Mouse (Mus musculus): ENCODE measurements around the gene Skp2. TPM values are rescaled to one million over a fixed set of nuclear protein-coding genes. Genes with fewer than 3 reads are reported as not detected.
"Not testable (repeated sequence)": the region's sequence is repeated elsewhere in the genome, so short reads cannot be mapped to it uniquely, and the experiment has no call there.

Gene Skp2
- 29.3 and 29.4 TPM in 2 replicates for polyA plus RNA-seq (2015; fragmentation: Nextera tagmentation; extraction: Ambion mirVana)

- H3K9ac ChIP-seq, result no peak within 1 kb of the TSS
- no peak within 1 kb of the TSS for H3K4me2 ChIP-seq
- no peaks in the 10 kb centered on the region for H3K9me3 ChIP-seq
- peaks cover 68% of the 10 kb centered on the region for H3K36me3 ChIP-seq
- no peak within 1 kb of the TSS for H3K27ac ChIP-seq (replicated peaks)
- no peak for ATAC-seq (ENCODE audit: extremely low read depth, insufficient number of reproducible peaks, low FRiP score, low TSS enrichment)
- H3K4me1 ChIP-seq, result no peaks in the 10 kb centered on the region
- no peak within 1 kb of the TSS for H3K4me3 ChIP-seq
- no peaks in the 10 kb centered on the region for H3K27me3 ChIP-seq (replicated peaks)
Measured at GRCm38 (mm10) chr15:9155325-9155724, at the start of gene Skp2. Gene Skp2, minus strand, starts transcription at chr15:9155425.

DNA sequence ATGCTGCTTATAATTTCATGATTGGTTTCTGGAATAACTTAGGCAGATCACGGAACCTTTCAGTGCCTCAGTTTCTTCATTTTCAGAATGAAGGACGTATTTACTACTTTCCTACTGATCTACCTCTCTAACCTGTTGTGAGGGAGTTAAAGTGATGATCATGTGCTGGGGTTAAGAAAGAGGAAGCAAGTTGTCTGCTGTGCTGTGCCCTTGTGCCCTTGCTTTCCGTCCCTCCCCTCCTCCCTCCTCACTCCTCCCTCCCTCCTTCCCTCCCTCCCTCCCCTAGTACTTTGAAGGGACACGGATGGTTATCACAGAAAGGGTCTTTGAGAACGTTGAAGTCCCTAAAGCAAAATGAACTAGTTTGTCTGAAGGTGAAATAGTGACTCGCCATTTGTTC, 43.2 kb upstream of the Skp2 start:
- H3K4me3 ChIP-seq, result no peak overlapping the region
- no peak overlapping the region for H3K27ac ChIP-seq (replicated peaks)
- H3K27me3 ChIP-seq (replicated peaks), result no peaks in the 10 kb centered on the region
- no peaks in the 10 kb centered on the region for H3K4me1 ChIP-seq
- H3K36me3 ChIP-seq, result peaks cover 26% of the 10 kb centered on the region
- H3K4me2 ChIP-seq, result no peak overlapping the region
- ATAC-seq (ENCODE audit: extremely low read depth, insufficient number of reproducible peaks, low FRiP score, low TSS enrichment), result no peak
- H3K9me3 ChIP-seq, result no peaks in the 10 kb centered on the region
- no peak overlapping the region for H3K9ac ChIP-seq
- 48% methylated on average over 6 of the region's 6 CpGs for WGBS

GRCm38 (mm10) chr15:9192685-9193084, 37.5 kb upstream of the Skp2 start:
- not testable (repeated sequence) for H3K4me1 ChIP-seq; H3K4me3 ChIP-seq; H3K9ac ChIP-seq; H3K4me2 ChIP-seq; H3K27me3 ChIP-seq (replicated peaks); H3K9me3 ChIP-seq; ATAC-seq (ENCODE audit: extremely low read depth, insufficient number of reproducible peaks, low FRiP score, low TSS enrichment); H3K27ac ChIP-seq (replicated peaks)
- peaks cover 49% of the 10 kb centered on the region for H3K36me3 ChIP-seq

GRCm38 (mm10) chr15:9189796-9190195, 34.6 kb upstream of the Skp2 start:
- peaks cover 49% of the 10 kb centered on the region for H3K36me3 ChIP-seq
- ATAC-seq (ENCODE audit: extremely low read depth, insufficient number of reproducible peaks, low FRiP score, low TSS enrichment), result no peak
- no peaks in the 10 kb centered on the region for H3K4me1 ChIP-seq
- no peak overlapping the region for H3K4me2 ChIP-seq
- no peaks in the 10 kb centered on the region for H3K27me3 ChIP-seq (replicated peaks)
- H3K9ac ChIP-seq, result no peak overlapping the region
- no peaks in the 10 kb centered on the region for H3K9me3 ChIP-seq
- 71% methylated on average over 2 of the region's 2 CpGs for WGBS
- no peak overlapping the region for H3K27ac ChIP-seq (replicated peaks)
- H3K4me3 ChIP-seq, result no peak overlapping the region

DNA sequence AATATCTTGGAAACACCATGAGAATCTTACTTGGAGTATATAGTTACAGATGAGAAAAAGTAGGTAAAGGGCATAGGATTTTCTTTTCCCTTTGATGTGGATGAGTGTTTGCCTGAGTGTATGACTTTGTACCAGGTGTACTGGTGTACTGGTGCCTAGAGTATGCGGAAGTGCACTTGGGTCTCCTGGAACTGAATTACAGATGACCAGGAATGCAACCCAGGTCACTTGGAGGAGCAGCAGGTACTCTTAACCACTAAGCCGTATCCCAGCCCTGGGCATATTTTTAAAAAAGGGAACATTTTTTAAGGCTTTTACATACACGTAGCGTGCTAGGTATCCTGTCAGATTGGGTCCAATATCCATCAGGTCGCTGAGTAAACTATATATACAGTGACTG, 28.8 kb upstream of the Skp2 start:
- Histone ChIP-seq H3K36me3 (peaks cover 60% of the 10 kb centered on the region), H3K9ac (no peak overlapping the region), H3K9me3 (no peaks in the 10 kb centered on the region), H3K4me2 (no peak overlapping the region), H3K4me3 (no peak overlapping the region), H3K27me3 (replicated peaks) (no peaks in the 10 kb centered on the region), H3K27ac (replicated peaks) (no peak overlapping the region), H3K4me1 (no peaks in the 10 kb centered on the region)
- WGBS, result 91% methylated on average over 5 of the region's 5 CpGs
- no peak for ATAC-seq (ENCODE audit: extremely low read depth, insufficient number of reproducible peaks, low FRiP score, low TSS enrichment)

- no peaks in the 10 kb centered on the region for H3K27me3 ChIP-seq (replicated peaks)
- H3K9ac ChIP-seq, result no peak overlapping the region
- no peak overlapping the region for H3K4me2 ChIP-seq
- no peak overlapping the region for H3K27ac ChIP-seq (replicated peaks)
- H3K9me3 ChIP-seq, result no peaks in the 10 kb centered on the region
- H3K4me3 ChIP-seq, result no peak overlapping the region
- H3K4me1 ChIP-seq, result no peaks in the 10 kb centered on the region
- H3K36me3 ChIP-seq, result peaks cover 46% of the 10 kb centered on the region
- ATAC-seq (ENCODE audit: extremely low read depth, insufficient number of reproducible peaks, low FRiP score, low TSS enrichment), result no peak
- 87% methylated on average over 3 of the region's 3 CpGs for WGBS
Measured at GRCm38 (mm10) chr15:9177038-9177437, 21.8 kb upstream of the Skp2 start.

GRCm38 (mm10) chr15:9164125-9164524, 8.9 kb upstream of the Skp2 start:
- 73% methylated on average over 6 of the region's 6 CpGs for WGBS
- no peaks in the 10 kb centered on the region for H3K9me3 ChIP-seq
- H3K27me3 ChIP-seq (replicated peaks), result no peaks in the 10 kb centered on the region
- H3K36me3 ChIP-seq, result peaks cover 60% of the 10 kb centered on the region
- ATAC-seq (ENCODE audit: extremely low read depth, insufficient number of reproducible peaks, low FRiP score, low TSS enrichment), result no peak
- H3K9ac ChIP-seq, result no peak overlapping the region
- H3K27ac ChIP-seq (replicated peaks), result no peak overlapping the region
- H3K4me1 ChIP-seq, result no peaks in the 10 kb centered on the region
- no peak overlapping the region for H3K4me3 ChIP-seq
- no peak overlapping the region for H3K4me2 ChIP-seq

- H3K9ac ChIP-seq, result no peak overlapping the region
- H3K4me3 ChIP-seq, result no peak overlapping the region
- WGBS, result 71% methylated on average over 4 of the region's 4 CpGs
- H3K4me1 ChIP-seq, result no peaks in the 10 kb centered on the region
- no peaks in the 10 kb centered on the region for H3K27me3 ChIP-seq (replicated peaks)
- no peaks in the 10 kb centered on the region for H3K9me3 ChIP-seq
- peaks cover 56% of the 10 kb centered on the region for H3K36me3 ChIP-seq
- H3K4me2 ChIP-seq, result no peak overlapping the region
- ATAC-seq (ENCODE audit: extremely low read depth, insufficient number of reproducible peaks, low FRiP score, low TSS enrichment), result no peak
- no peak overlapping the region for H3K27ac ChIP-seq (replicated peaks)
Measured at GRCm38 (mm10) chr15:9162557-9163070, 7.4 kb upstream of the Skp2 start.

DNA sequence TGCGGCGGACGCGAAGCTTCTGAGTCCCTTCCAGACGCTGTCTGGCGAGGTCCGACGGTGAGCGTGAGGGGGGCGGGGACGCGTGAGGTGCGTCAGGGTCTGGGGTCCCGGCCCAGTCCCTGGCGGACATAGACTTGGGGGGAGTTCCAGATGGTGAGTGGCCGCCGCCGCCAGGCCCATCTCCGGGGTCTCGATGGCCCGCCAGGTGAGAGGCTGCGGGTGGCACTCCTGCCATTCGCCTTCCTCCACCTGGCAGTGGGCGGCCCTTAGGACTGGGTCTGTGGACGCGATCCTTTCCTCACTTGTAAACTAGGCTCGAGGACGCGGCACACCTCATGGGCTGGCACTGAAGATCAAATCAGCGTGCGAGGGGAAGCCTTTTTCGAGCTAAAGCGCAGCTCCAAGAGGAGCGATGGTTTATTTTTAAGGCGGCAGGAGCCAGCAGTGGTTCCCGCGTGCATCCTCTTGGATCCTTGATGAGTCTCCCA, 14.5 kb downstream of the Skp2 start:
- WGBS, result under 1% methylated on average over 37 of the region's 37 CpGs
- peak overlapping the region; percentile 93 for H3K9ac ChIP-seq
- no peaks in the 10 kb centered on the region for H3K27me3 ChIP-seq (replicated peaks)
- peak overlapping the region; percentile 84 for H3K27ac ChIP-seq (replicated peaks)
- H3K4me3 ChIP-seq, result peak overlapping the region; percentile 96
- H3K36me3 ChIP-seq, result peaks cover 32% of the 10 kb centered on the region
- H3K4me1 ChIP-seq, result peaks cover 27% of the 10 kb centered on the region
- no peaks in the 10 kb centered on the region for H3K9me3 ChIP-seq
- ATAC-seq (ENCODE audit: extremely low read depth, insufficient number of reproducible peaks, low FRiP score, low TSS enrichment), result peak; percentile 66
- peak overlapping the region; percentile 87 for H3K4me2 ChIP-seq

- peak; percentile 97 for ATAC-seq (ENCODE audit: extremely low read depth, insufficient number of reproducible peaks, low FRiP score, low TSS enrichment)
- peak within 1 kb of the TSS; percentile 87 for H3K4me2 ChIP-seq
- H3K9me3 ChIP-seq, result no peaks in the 10 kb centered on the region
- H3K4me3 ChIP-seq, result peak within 1 kb of the TSS; percentile 96
- H3K36me3 ChIP-seq, result peaks cover 35% of the 10 kb centered on the region
- 1% methylated on average over 34 of the region's 34 CpGs for WGBS
- H3K9ac ChIP-seq, result peak within 1 kb of the TSS; percentile 93
- H3K27ac ChIP-seq (replicated peaks), result peak within 1 kb of the TSS; percentile 84
- peaks cover 31% of the 10 kb centered on the region for H3K4me1 ChIP-seq
- no peaks in the 10 kb centered on the region for H3K27me3 ChIP-seq (replicated peaks)
Measured at GRCm38 (mm10) chr15:9140252-9140680, 15.0 kb downstream of the Skp2 start, which contains the start of gene Lmbrd2. Gene Lmbrd2, plus strand, starts transcription at chr15:9140550.

GRCm38 (mm10) chr15:9139447-9139846, 15.8 kb downstream of the Skp2 start:
- no peak overlapping the region; the same call in 1 of the 2 replicates for H3K27ac ChIP-seq (replicated peaks)

GRCm38 (mm10) chr15:9134891-9135507, 20.2 kb downstream of the Skp2 start:
- peak overlapping the region; percentile 28; the same call in 1 of the 2 replicates for H3K9ac ChIP-seq
- no peak overlapping the region for H3K4me2 ChIP-seq
- no peak overlapping the region for H3K4me3 ChIP-seq
- peaks cover 44% of the 10 kb centered on the region for H3K4me1 ChIP-seq
- no peak overlapping the region; the same call in 1 of the 2 replicates for H3K27ac ChIP-seq (replicated peaks)
- H3K9me3 ChIP-seq, result no peaks in the 10 kb centered on the region
- H3K36me3 ChIP-seq, result peaks cover 76% of the 10 kb centered on the region
- H3K27me3 ChIP-seq (replicated peaks), result no peaks in the 10 kb centered on the region
- 60% methylated on average over 6 of the region's 6 CpGs for WGBS
- no peak for ATAC-seq (ENCODE audit: extremely low read depth, insufficient number of reproducible peaks, low FRiP score, low TSS enrichment)

More at GRCm38 (mm10) chr15:9139447-9139846, 15.8 kb downstream of the Skp2 start:
- 18% methylated on average over 10 of the region's 10 CpGs for WGBS
- no peaks in the 10 kb centered on the region for H3K9me3 ChIP-seq
- peak overlapping the region; percentile 87 for H3K4me2 ChIP-seq
- peaks cover 37% of the 10 kb centered on the region for H3K4me1 ChIP-seq
- no peaks in the 10 kb centered on the region for H3K27me3 ChIP-seq (replicated peaks)
- H3K36me3 ChIP-seq, result peaks cover 42% of the 10 kb centered on the region
- H3K4me3 ChIP-seq, result peak overlapping the region; percentile 96
- peak overlapping the region; percentile 83 for H3K9ac ChIP-seq
- no peak for ATAC-seq (ENCODE audit: extremely low read depth, insufficient number of reproducible peaks, low FRiP score, low TSS enrichment)
